Mouse (Mus musculus) adrenal gland, postnatal 36 days (tissue): Measurements from ENCODE around the gene Plxdc1. TPM values are rescaled to one million over a fixed set of nuclear protein-coding genes. Genes with fewer than 3 reads are reported as not detected.

ENCODE experiments used
- DNase-seq, 2 experiments: peaks; one replicate each; pipeline ENCODE4 v3.0.0; 2021; ENCODE audit warnings: mixed read lengths in 1 of 2
- long read RNA-seq, 2 experiments: library from polyadenylated mRNA; stranded (forward); transcript quantifications; one replicate each; pipeline ENCODE4 v2.0.0; 2021; ENCODE audit warnings: borderline sequencing depth in 2 of 2
- total RNA-seq, 2 experiments: library from RNA; stranded (reverse); gene quantifications; 2 replicates each; pipeline ENCODE4 v1.2.3; 2021

Plxdc1 gene
- 10 to 100 TPM in 1 of 2 experiments, 1 to 10 TPM in 1; 7.1 to 17.2 TPM for total RNA-seq
- long read RNA-seq, experiment 1, transcript Plxdc1-201 (14 exons, 2,881 nt) = major isoform, 15 of 32 reads
- long read RNA-seq, experiment 1, partial matches to known transcripts = 5 of 32 reads
- long read RNA-seq, experiment 1, other reads (novel, unspliced or antisense) = 12 of 32 reads
- long read RNA-seq, experiment 2, transcript Plxdc1-201 (14 exons, 2,881 nt) = major isoform, 14 of 17 reads
- long read RNA-seq, experiment 2, partial matches to known transcripts = 2 of 17 reads
- long read RNA-seq, experiment 2, other reads (novel, unspliced or antisense) = 1 of 17 reads

DNA sequence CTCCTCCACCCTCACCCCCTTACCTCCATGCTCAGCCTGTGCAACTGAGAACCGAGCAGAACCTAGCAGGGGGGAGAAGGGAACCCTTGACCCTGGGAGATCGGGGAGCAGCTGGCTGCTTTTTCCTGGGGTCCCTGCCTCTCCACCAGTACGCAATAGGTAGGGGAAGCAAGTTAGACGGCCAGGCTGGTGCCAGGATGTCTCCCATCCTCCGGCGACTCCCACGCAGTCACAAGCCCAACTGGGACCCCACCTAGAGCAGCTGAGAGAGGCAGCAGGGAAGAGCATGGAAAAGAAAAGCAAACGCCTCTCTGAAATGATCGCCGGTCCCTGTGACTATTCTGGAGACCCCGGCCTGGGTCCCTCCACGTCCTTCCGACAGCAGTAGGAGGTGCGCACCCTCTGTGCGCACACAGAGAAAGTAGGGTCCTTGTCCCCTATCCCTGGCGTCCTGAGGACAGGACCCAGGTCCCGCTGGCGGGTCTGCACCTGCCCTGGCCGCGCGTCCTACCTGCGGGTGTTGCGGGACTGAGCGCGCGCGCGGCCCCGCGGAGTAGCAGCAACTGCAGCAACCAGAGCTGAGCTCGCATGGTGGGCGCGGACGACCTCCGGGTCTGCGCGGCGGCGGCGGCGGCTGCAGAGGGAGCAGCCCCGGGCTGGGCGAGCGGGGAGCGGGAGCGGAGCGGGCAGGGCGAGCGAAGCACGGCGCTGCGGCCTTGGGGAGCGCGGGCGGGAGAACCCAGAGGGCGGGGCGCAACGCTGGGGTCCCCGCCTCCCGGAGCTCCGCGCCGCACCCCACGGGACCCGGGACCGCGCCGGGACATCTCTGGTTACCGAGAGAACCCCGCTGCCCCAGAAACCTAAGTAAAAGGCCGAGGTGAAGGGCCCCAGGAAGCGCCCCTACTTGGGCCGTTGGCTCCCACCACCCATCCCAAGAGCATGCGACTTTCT is at the start of gene Plxdc1:
Gene Plxdc1, minus strand, starts transcription at position 718 of the 951 bp plus-strand sequence.
- DNase-seq = peak; percentile 82 to 88

- peak; percentile 52 to 75 for DNase-seq
Observed at GRCm38 (mm10) chr11:98035977-98036377, 49.7 kb upstream of the Plxdc1 start.

- no peak for DNase-seq
Observed at GRCm38 (mm10) chr11:98034840-98035239, 48.6 kb upstream of the Plxdc1 start.

- no peak for DNase-seq
Observed at GRCm38 (mm10) chr11:98034061-98034460, 47.8 kb upstream of the Plxdc1 start.

GRCm38 (mm10) chr11:98031443-98031770 is 45.2 kb upstream of the Plxdc1 start:
- DNase-seq = peak; percentile 82

DNA sequence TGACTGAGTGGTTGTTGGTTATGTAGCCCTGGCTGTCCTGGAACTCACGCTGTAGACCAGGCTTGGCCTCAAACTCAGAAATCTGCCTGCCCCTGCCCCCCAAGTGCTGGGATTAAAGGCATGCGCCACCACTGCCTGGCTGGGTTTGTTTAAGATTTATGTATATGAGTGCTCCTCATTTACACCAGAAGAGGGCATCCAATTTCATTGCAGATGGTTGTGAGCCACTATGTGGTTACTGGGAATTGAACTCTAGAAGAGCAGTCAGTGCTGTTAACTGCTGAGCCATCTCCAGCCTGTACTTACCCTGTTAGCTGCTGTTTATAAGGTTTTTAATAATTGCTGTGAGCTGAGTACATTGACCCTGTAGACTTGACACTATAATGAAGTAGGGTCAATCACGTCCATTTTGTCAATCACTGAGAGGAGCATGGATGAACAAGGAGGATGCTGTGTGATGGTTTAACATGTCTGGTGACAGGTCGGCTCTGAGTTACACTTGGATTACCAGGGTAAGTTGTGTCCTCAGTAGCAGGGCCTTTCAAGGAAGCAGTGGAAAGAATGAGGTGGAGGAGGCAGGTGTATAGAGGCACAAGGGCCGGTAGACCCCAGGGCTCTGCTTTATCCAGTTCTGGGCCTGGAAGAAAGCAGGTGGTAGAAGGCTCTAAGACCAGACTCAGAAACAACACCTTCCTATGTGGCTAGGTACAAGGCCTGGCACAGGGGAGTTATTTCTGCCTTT is 44.6 kb upstream of the Plxdc1 start:
- DNase-seq = no peak

DNA sequence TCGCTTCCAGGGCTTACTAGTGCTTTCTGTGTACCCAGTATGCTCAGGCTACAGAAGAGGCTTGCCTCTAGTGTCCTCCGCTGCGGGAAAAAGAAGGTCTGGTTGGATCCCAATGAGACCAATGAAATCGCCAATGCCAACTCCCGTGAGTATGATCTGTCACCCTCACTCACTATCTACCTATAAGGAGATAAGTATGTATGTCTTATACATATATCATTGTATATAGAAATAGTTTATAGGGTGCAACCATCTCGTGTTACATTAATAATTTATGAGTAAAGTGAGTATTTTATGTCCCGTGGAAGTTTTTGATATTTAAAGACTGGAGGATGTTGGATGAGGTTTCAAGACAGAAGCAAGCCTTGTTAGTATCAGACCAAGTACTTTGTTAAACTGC is 41.5 kb upstream of the Plxdc1 start:
- no peak for DNase-seq

DNA sequence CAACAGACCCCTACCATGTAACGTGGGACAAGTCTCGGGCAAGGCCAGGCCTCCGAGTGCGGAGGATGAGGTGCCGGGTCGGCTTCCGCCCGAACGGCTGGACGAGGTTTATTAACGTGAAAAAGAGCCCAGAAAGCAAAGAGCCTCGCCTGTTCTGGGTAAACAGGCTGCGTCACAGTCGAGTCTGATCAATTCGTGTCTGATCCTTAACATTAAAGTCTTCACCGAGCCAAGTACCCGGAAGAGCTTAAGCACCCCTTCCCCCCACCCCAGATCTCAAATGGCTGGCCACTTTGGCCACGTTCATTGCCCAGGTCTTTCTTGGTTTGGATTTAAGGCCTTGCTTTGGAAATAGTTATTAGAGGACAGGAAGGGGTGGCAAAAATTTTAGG is 41.0 kb upstream of the Plxdc1 start:
- no peak for DNase-seq

- peak; percentile 92 to 93 for DNase-seq
Observed at GRCm38 (mm10) chr11:98026570-98027296, 40.5 kb upstream of the Plxdc1 start, which contains the start of gene Rpl19. TSS of gene Rpl19 (plus strand) at chr11:98026710.

DNA sequence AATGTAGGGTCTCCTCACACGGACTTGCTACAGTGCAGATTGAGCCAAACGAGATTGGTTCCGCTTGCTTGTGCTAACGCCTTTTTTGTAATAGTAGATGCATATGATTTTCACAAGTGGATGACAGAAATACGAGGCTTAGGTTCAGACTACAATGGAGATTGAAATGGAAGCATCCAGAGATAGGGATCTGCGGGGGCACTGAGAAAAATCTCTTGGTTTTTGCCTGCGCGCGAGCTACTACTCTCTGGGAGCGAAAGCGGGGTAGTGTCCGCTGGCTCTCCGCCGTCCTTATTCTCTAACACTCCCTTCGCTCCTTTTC is 40.0 kb upstream of the Plxdc1 start:
- no peak for DNase-seq

GRCm38 (mm10) chr11:98024516-98024915 is 38.3 kb upstream of the Plxdc1 start:
- no peak for DNase-seq

DNA sequence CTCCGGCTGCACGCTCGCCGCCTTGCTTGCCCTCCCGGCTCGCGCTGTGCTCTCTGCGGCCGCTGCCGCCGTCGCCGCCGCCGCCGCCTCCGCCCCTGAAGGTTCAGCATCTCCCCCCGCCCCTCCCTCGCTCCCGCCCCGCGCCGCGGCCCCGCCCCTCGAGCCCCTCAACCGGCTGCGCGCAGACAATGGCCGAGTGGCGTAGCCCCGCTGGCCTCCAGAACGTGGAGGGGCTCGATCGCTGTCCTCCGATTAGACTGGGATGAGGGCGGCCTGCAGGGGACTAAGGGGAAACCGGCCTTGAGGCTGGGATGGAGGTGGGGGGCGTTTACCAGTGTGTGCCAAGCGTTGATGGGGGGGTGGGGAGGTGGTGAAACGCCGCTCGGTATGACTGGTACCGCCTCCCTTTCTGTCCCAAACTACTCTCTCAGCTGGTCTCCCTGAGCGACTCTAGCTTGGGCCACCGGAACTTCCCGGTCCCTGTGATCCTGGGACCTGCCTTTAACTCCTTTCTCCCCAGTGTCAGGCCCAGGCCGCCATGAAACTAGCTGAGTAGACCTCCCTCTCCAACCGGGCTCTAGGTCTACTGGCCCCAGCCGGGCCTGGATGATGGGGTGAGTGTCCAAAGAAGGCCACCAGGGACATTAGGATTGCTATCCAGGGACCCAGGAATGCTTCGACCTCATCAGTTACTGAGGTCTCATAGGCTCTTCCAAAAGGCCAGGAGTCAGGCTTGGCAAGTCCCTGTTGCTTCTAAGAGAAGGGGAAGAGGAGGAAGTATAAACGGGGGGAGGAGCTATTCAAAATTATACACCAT is 36.5 kb upstream of the Plxdc1 start, which contains the start of gene Cacnb1:
Gene Cacnb1, minus strand, starts transcription at position 480 of the 817 bp plus-strand sequence.
- DNase-seq = peak; percentile 80 to 88

GRCm38 (mm10) chr11:98022253-98022554 is 36.0 kb upstream of the Plxdc1 start:
- DNase-seq = no peak

DNA sequence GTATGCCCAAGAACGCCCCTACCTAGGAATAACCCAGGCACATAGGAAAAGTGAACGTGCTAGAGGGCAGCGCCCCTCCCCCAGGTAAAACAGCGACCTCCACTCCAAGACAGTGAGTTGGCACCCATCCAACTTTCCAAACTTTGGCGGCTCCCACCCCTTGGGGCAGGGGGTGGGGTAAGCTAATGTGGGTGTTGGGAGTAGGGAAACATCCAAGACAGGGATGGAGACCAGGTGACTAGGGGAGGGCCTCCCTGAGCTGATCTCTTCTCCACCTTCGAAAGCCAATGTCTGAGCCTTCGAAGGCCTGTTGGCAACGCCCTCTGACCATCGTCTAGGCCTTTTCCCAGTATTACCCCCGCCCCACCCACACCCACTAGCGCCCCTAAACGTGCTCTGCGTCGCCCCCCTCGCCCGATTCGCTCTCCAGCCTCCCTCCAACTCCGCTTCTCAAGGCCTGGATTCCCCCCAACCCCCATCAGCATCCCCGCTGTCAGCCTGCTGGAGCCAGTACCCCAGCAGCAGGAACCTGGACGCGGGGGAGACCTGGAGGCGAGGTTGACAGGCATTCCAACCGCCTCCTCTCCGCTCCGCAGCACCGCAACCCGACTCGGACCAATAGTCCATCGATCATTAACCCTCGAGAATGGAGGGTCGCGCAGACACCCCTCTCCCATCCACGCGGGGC is 35.5 kb upstream of the Plxdc1 start:
- peak; percentile 46 to 55 for DNase-seq

- DNase-seq = no peak
Observed at GRCm38 (mm10) chr11:98021118-98021517, 34.9 kb upstream of the Plxdc1 start.

DNA sequence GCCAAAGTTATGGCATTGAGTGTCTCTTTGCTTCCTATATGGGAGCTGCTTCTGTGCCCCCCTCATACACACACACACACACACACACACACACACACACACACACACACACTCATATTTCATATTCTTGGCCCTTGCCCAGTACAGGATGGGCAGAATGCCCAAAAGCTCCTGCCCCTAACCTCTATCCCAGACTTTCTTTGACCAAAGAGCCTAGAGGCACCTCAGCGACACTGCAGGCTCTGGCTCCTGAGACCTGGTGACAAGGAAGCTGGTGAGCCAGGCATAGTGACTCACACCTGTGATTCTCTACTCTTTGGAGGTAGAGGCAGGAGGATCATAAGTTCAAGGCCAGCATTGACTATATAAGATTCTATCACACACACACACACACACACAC is 34.5 kb upstream of the Plxdc1 start:
- DNase-seq = peak; percentile 23 to 32

GRCm38 (mm10) chr11:98019883-98020610 is 33.8 kb upstream of the Plxdc1 start:
- no peak for DNase-seq

- peak in 1 of 2 experiments; percentile 13 for DNase-seq
Observed at GRCm38 (mm10) chr11:98018858-98019641, 32.8 kb upstream of the Plxdc1 start.

DNA sequence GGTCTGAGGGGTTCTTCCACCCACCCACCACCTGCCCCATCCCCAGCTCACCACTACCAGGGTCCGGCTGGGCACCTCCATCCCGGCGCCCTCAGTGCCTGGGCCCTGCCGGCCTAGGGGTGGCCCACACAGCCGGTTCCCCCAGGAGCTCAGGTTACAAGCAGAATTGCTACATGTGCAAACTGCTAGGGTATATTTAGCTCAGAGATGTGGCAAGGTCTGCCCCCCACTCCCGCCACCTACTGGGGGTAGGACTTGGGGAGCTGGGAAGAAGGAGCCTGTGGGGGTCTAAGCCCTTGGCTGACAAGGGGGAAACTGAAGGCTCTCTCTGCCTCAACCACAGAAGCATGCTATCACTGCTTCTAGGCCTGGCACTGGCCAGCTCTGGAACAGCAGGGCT is 32.0 kb upstream of the Plxdc1 start:
- DNase-seq = no peak
